Mouse (Mus musculus) neutrophil, adult 5-6 weeks (primary cell): ENCODE results near the gene Epas1. TPM values are rescaled to one million over a fixed set of nuclear protein-coding genes. Genes with fewer than 3 reads are reported as not detected.

Experiments
- ATAC-seq: fragments of 151-379, 151-347 bp; 2 replicates; pipeline ENCODE4 v1.8.0; 2017; ENCODE audit warnings: mild to moderate bottlenecking, moderate TSS enrichment; ENCODE audit not compliant: insufficient number of reproducible peaks, poor library complexity, low FRiP score, severe bottlenecking; ENCODE audit errors: extremely low read depth
- total RNA-seq: library from RNA; stranded (forward); fragments of 200-1000 nt; gene quantifications from 2 replicates; pipeline ENCODE4 v1.2.3, GENCODE M21; 2017

Epas1 gene
- 0.12 and 0.70 TPM in 2 replicates for total RNA-seq

DNA sequence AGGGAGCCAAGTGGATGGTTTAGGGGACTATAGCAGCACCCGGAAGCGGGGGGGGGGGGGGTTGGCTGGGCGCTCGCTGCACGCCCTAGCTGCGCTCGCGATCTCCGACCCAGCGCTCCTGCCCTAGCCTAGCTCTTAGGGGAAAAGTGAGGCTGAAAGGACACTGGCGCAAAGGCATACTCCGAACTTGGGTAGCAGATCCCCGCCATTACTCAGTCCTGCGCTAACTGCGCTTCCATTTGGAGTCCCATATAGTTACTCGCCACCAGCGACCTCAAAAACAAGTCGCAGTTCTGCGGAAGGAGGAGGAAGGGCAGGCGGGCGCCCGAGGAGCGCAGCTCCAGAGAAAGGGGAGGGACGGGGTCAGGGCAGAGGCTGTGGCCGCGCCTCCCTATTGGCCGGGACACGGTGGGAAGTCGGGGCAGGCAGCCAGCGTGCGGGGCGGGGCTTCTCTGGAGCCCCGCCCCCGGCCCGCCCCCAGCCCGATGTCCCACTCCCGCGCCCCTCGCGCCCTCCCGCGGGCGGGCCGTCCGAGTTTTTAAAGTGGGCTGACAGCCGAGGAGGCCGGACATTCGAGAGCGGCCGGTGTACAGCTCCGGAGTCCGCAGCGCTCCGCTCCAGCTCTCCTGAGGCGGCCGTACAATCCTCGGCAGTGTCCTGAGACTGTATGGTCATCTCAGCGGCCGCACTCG, at the start of gene Epas1:
TSS of gene Epas1 (plus strand) at position 571 of the 692 bp plus-strand sequence.
- peak; percentile 53 for ATAC-seq

- no peak for ATAC-seq
These were observed 48.3 kb upstream of the Epas1 start for GRCm38 (mm10) chr17:86705236-86705635.

GRCm38 (mm10) chr17:86706467-86706866, 47.0 kb upstream of the Epas1 start:
- no peak for ATAC-seq

DNA sequence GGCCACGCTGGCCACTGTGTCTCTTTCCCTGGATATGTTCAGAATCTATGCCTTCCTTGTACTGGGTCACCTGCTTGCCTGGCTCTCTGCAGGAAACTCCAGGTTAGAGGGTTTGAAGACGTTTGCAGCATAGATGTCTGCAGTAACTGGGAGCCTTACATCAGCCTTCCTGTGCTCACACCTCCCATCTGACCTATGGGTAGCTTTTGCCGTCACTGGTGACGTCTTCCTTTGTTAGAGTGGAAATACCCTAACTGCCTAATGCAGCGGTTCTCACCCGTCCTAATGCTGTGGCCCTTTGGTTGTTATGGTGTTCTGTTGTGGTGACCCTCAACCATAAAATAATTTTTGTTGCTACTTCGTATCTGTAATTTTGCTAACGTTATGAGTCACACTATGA, 43.7 kb upstream of the Epas1 start:
- ATAC-seq = no peak

DNA sequence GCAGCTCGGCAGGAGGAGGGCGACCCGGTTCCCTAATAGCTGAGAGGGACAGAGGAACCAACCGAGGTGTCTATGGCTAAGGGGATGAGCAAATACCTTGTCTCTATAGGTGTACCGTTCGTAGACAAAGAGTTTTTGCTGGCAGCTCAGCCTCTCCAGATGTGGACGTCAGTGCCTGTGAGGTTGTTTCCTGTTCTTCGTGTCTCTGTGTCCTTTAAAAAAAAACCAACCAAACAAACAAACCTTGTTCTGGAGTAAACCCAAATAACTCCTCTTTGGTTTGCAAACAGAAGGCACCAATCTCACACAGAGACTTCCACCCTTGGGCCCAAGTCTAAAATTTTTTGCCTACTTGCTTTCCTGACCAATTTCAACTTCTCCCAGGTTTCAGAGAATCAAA, 43.1 kb upstream of the Epas1 start:
- no peak for ATAC-seq

GRCm38 (mm10) chr17:86711949-86712348, 41.6 kb upstream of the Epas1 start:
- no peak for ATAC-seq

DNA sequence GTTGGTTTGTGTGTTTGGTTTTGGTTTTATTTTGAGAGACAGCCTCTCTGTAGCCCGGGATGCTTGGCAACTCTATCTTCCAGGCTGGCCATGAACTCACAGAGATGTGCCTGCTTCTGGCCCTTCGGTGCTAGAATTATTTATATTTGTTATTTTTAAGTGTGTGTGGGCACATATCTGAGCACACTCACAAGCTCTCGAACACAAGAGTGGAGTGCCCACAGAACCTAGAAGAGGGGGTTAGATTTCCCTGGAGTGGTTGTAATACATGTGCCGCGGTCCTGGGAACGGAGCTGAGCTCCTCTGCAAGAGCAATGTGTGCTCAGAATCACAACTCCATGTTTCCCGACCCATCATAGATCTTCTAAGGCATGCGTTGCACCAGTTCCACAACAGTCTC, 40.9 kb upstream of the Epas1 start:
- no peak for ATAC-seq

GRCm38 (mm10) chr17:86713591-86713990, 39.9 kb upstream of the Epas1 start:
- no peak for ATAC-seq

- ATAC-seq = no peak
These were observed 28.6 kb upstream of the Epas1 start for GRCm38 (mm10) chr17:86724786-86725415.

- ATAC-seq = no peak
These were observed 27.0 kb upstream of the Epas1 start for GRCm38 (mm10) chr17:86726480-86726879.

DNA sequence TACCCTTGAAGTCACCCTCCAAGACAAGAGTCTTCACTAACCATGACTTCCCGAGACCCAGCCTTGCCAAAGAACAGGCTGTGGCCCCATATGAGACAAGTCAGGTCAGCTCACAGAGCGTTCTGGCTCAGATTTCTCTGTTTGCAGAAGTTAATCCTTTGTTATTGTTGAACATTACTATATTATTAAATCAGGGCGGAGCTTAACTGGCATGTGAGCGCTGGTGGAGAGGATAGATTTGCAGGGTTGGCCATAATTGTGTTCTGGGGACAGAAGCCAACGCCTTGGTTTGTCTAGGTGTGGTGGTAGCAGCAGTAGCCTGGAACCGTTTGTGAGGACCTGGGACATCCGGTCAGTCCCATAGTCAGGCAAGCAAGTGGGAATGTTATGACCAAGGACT, 26.5 kb upstream of the Epas1 start:
- no peak for ATAC-seq

GRCm38 (mm10) chr17:86731273-86731672, 22.2 kb upstream of the Epas1 start:
- no peak for ATAC-seq

- peak; percentile 92 for ATAC-seq
These were observed 21.5 kb upstream of the Epas1 start for GRCm38 (mm10) chr17:86732024-86732423.

- no peak for ATAC-seq
These were observed 21.0 kb upstream of the Epas1 start for GRCm38 (mm10) chr17:86732522-86732921.

GRCm38 (mm10) chr17:86733644-86734043, 19.9 kb upstream of the Epas1 start:
- ATAC-seq = no peak

GRCm38 (mm10) chr17:86738477-86738876, 15.0 kb upstream of the Epas1 start:
- no peak for ATAC-seq

DNA sequence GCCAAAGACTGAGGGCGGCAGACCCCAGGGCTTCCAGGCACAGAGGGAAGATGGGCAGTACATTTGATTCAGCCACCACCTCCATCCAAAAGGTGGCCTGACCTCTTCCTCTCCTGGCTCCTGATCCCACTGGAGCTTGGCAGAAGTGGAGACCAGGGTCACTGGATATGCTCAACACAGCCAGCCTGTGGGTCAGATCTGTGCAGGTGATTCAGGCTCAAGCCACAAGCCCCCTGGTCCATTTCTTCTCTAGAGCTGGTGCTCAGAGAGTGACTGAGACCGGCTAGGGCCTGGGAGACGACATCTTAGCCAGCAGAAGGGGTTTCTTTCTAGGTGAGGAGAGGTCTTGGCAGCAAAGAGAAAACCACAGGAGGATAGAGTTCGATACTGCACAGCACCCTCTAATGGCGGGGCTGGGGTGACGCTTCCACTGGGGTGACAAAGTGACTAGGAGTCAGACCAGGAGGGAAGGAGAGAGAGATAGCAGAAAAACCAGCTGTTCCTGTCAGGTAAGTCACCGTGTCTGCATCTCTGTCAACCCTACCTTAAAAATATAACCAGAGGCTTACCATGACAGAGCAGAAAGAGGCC, 10.1 kb upstream of the Epas1 start:
- no peak for ATAC-seq

GRCm38 (mm10) chr17:86744943-86745342, 8.6 kb upstream of the Epas1 start:
- ATAC-seq = no peak

GRCm38 (mm10) chr17:86751373-86751871, 2.1 kb upstream of the Epas1 start:
- ATAC-seq = no peak
